Mouse (Mus musculus): ENCODE measurements around the gene Casz1.

DNA sequence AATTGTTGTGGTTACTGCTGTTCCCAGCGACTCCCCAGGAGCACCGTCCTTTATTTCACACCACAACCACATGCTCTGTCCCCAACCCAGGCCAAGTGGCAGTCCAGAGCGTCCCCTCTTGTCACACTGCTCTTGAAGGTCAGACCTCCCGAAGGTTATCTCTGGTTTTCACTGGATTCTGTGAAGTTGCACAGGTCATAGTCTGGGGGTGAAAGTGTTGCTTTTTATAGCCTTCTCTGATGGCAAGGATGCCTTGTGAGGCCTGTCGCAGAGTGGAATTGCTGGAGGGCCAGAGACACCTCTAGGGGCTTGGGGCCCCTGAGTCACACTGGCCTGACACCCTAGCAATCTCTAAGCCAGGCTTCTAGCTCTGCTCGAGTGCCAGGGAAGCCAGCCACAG, 20.5 kb upstream of the Casz1 start:
- TF ChIP-seq MAFK (IDR thresholded peaks at IDR 0.05; ENCODE audit: insufficient read depth, low read depth, low read length) (no peak), HCFC1 (IDR thresholded peaks at IDR 0.05; ENCODE audit: borderline replicate concordance, insufficient read depth, low read length) (no peak), ZNF384 (IDR thresholded peaks at IDR 0.05; ENCODE audit: low read depth, low read length) (no peak), ZC3H11A (IDR thresholded peaks at IDR 0.05; ENCODE audit: borderline replicate concordance, low read depth, low read length) (no peak)

All from ES-E14 (cell line).